Mouse (Mus musculus) embryonic facial prominence, embryonic 15.5 days (tissue): ENCODE data around the gene Chd5. TPM values are rescaled to one million over a fixed set of nuclear protein-coding genes. Genes with fewer than 3 reads are reported as not detected.

Experiments used
- polyA plus RNA-seq: library from polyadenylated mRNA; unstranded; fragments of >200 nt; fragmentation: Nextera tagmentation; extraction: Ambion mirVana; gene quantifications from 2 replicates; pipeline ENCODE4 v1.2.1, GENCODE M21; 2015

The Chd5 gene
- polyA plus RNA-seq, 1 experiment from 2014 or later: 1.2 TPM

Other genes with a start within 250 kb of the Chd5 start
- gene Tnfrsf25, start 222.7 kb upstream of the Chd5 start, polyA plus RNA-seq: 1.5 and 2.0 TPM in 2 replicates
- 7.5 TPM in 2 replicates for gene Espn, start 186.3 kb upstream of the Chd5 start, polyA plus RNA-seq
- gene Hes2, start 179.8 kb upstream of the Chd5 start, polyA plus RNA-seq: 1.6 and 1.9 TPM in 2 replicates
- gene Acot7, start 160.5 kb upstream of the Chd5 start, polyA plus RNA-seq: 65.5 and 77.0 TPM in 2 replicates
- gene Gpr153, start 64.4 kb upstream of the Chd5 start, polyA plus RNA-seq: 29.0 and 35.7 TPM in 2 replicates
- gene Hes3, start 47.0 kb upstream of the Chd5 start, polyA plus RNA-seq: not detected in 2 replicates
- 23.5 and 26.7 TPM in 2 replicates for gene Icmt, start 41.4 kb upstream of the Chd5 start, polyA plus RNA-seq
- gene Rnf207, start 19.7 kb upstream of the Chd5 start, polyA plus RNA-seq: 0.23 and 0.72 TPM in 2 replicates
- gene Rpl22, start 12.9 kb upstream of the Chd5 start, polyA plus RNA-seq: 342 and 365 TPM in 2 replicates
- 3.6 and 6.2 TPM in 2 replicates for gene Nphp4, start 138.1 kb downstream of the Chd5 start, polyA plus RNA-seq
- 8.9 and 9.7 TPM in 2 replicates for gene Kcnab2, start 139.2 kb downstream of the Chd5 start, polyA plus RNA-seq